ENCODE assay signal across 18 mouse cellular contexts in the genomic region with DNA sequence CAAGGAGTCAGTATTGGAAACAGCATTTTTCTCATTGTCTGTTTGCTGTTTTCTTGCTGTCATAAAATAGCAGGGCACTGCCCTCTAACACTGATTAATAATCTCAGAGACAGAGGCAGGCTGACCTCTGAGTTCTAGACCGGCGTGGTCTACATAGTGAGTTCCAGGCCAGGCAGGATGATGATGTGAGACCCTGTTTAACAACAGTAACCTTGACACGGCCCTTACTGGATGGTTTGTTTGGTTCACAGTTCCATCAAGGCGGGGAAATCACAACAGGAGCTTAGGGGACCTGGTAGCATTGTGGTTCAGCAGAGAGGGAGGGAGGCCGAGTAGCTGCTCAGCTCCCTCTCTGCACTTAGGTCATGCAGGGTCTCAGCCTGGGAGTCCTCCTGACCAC.
"Had no signal": no experiment of that assay in that cellular context is flagged by ENCODE, and none has a peak within 500 bp of the region (broad histone marks: within the 10 kb centered on the region; RNA-seq: fewer than 3 reads in every experiment).

No protein-coding gene starts in this region.

- H3K4me1 ChIP-seq: midbrain, embryonic 12.5 days; neural tube, embryonic 15.5 days had no signal

- ATAC-seq: midbrain, embryonic 16.5 days had no signal

- H3K4me3 ChIP-seq: midbrain, embryonic 12.5 days; myocyte; neural tube, embryonic 13.5 days; neural tube, embryonic 15.5 days had no signal

- H3K4me2 ChIP-seq: lung, embryonic 14.5 days; midbrain, embryonic 12.5 days; neural tube, embryonic 13.5 days; neural tube, embryonic 15.5 days had no signal

- H3K36me3 ChIP-seq: midbrain, embryonic 12.5 days; neural tube, embryonic 13.5 days; neural tube, embryonic 15.5 days had no signal

- H3K9me3 ChIP-seq: midbrain, embryonic 12.5 days; neural tube, embryonic 13.5 days; neural tube, embryonic 15.5 days had no signal

- H3K9ac ChIP-seq: lung, embryonic 14.5 days; midbrain, embryonic 12.5 days; neural tube, embryonic 15.5 days had no signal

- DNase-seq: lung, adult 18-20 months; lung, embryonic 14.5 days; lung, postnatal 10 days; lung, postnatal 4 days; midbrain, embryonic 14.5 days; retina, postnatal 1 day; right cerebral cortex, adult 18-20 months; right cerebral cortex, postnatal 25 days; right cerebral cortex, postnatal 4 days; spleen, adult 18-20 months; thymus, adult 18-20 months; thymus, postnatal 14 days; thymus, postnatal 36 days had no signal

- H3K27me3 ChIP-seq: midbrain, embryonic 12.5 days; neural tube, embryonic 15.5 days had no signal

- H3K27ac ChIP-seq: midbrain, embryonic 12.5 days; neural tube, embryonic 13.5 days; neural tube, embryonic 15.5 days had no signal
